Comparison of ENCODE assay signal across 14 mouse cellular contexts in genomic region chr6:71769901-71770690, GRCm38 (mm10). TPM values are rescaled to one million over a fixed set of nuclear protein-coding genes. Genes with fewer than 3 reads are reported as not detected.
A peak's percentile ranks its signal among the peaks of the same experiment; 100 is the strongest.
DNase-seq lines count a peak whose midpoint lies in the region; ATAC-seq and TF ChIP-seq lines count a peak whose summit lies in the region.
"Had no signal": no experiment of that assay in that cellular context is flagged by ENCODE, and none has a peak within 500 bp of the region (broad histone marks: within the 10 kb centered on the region; RNA-seq: fewer than 3 reads in every experiment).

No protein-coding gene starts in this region.

- intact Hi-C loops in gastrocnemius, adult 2 months (cut with DNase I), result loop anchor here (2.0 kb wide), 1 partner anchor 137 kb away; the partner anchor contains the start of gene Kdm3a

- H3K4me3 ChIP-seq in gastrocnemius, adult 2 months, result no peak overlapping the region
- H3K4me3 ChIP-seq in midbrain, embryonic 14.5 days (replicated peaks; ENCODE audit: low read depth, low read length), result no peak overlapping the region
- H3K4me3 ChIP-seq in midbrain, embryonic 13.5 days (replicated peaks), result no peak overlapping the region
- H3K4me3 ChIP-seq: embryonic facial prominence, embryonic 13.5 days; limb, embryonic 15.5 days had no signal

- no peak overlapping the region for H3K9ac ChIP-seq in midbrain, embryonic 14.5 days (replicated peaks; ENCODE audit: low read length)
- no peak overlapping the region for H3K9ac ChIP-seq in midbrain, embryonic 13.5 days (replicated peaks)
- H3K9ac ChIP-seq: embryonic facial prominence, embryonic 13.5 days; limb, embryonic 15.5 days had no signal

- TF ChIP-seq CTCF in gastrocnemius, adult 2 months (IDR thresholded peaks at IDR 0.05), result peak; percentile 32; the same call in 1 of the 2 replicates

- no peaks in the 10 kb centered on the region for H3K27me3 ChIP-seq in midbrain, embryonic 14.5 days (ENCODE audit: control insufficient read depth, insufficient read depth, low read length)
- no peaks in the 10 kb centered on the region for H3K27me3 ChIP-seq in midbrain, embryonic 13.5 days
- H3K27me3 ChIP-seq: embryonic facial prominence, embryonic 13.5 days; limb, embryonic 15.5 days had no signal

- no peak overlapping the region for H3K27ac ChIP-seq in gastrocnemius, adult 2 months
- H3K27ac ChIP-seq in midbrain, embryonic 14.5 days (replicated peaks; ENCODE audit: low read depth, low read length), result no peak overlapping the region
- H3K27ac ChIP-seq in midbrain, embryonic 13.5 days, result no peak overlapping the region
- H3K27ac ChIP-seq: embryonic facial prominence, embryonic 13.5 days; limb, embryonic 15.5 days had no signal

- peaks cover 39% of the 10 kb centered on the region for H3K36me3 ChIP-seq in midbrain, embryonic 14.5 days (ENCODE audit: control insufficient read depth, insufficient read depth, low read length)
- H3K36me3 ChIP-seq in midbrain, embryonic 13.5 days, result peaks cover 37% of the 10 kb centered on the region
- H3K36me3 ChIP-seq: embryonic facial prominence, embryonic 13.5 days; limb, embryonic 15.5 days had no signal

- no peaks in the 10 kb centered on the region for H3K9me3 ChIP-seq in midbrain, embryonic 14.5 days (ENCODE audit: control insufficient read depth, low read length)
- no peaks in the 10 kb centered on the region for H3K9me3 ChIP-seq in midbrain, embryonic 13.5 days
- H3K9me3 ChIP-seq: limb, embryonic 15.5 days had no signal

- H3K4me1 ChIP-seq in midbrain, embryonic 14.5 days (ENCODE audit: control insufficient read depth, insufficient read depth, low read length), result no peaks in the 10 kb centered on the region
- H3K4me1 ChIP-seq in midbrain, embryonic 13.5 days (replicated peaks), result no peaks in the 10 kb centered on the region
- H3K4me1 ChIP-seq: embryonic facial prominence, embryonic 13.5 days had no signal

- WGBS in midbrain, embryonic 14.5 days, result 78% methylated on average over 12 of the region's 12 CpGs
- 80% methylated on average over 12 of the region's 12 CpGs for whole genome bisulfite sequencing in midbrain, embryonic 13.5 days

- no peak overlapping the region for H3K4me2 ChIP-seq in midbrain, embryonic 14.5 days (ENCODE audit: low read length)
- no peak overlapping the region for H3K4me2 ChIP-seq in midbrain, embryonic 13.5 days (replicated peaks)
- H3K4me2 ChIP-seq: embryonic facial prominence, embryonic 13.5 days; limb, embryonic 15.5 days had no signal

- no peak for ATAC-seq in midbrain, embryonic 14.5 days (ENCODE audit: low FRiP score, low TSS enrichment)
- no peak for ATAC-seq in midbrain, embryonic 13.5 days
- ATAC-seq in megakaryocyte, adult 5-6 weeks (ENCODE audit: poor library complexity, severe bottlenecking), result no peak
- ATAC-seq: forebrain, embryonic 16.5 days; inflammation-experienced regulatory T-cells, adult 6 months had no signal

- DNase-seq in gastrocnemius, adult 2 months, result no peak
- DNase-seq in gastrocnemius, postnatal 25 days, result no peak
- peak; percentile 25 for DNase-seq in midbrain, embryonic 14.5 days
- DNase-seq in brain, adult 2 months (ENCODE audit: low read depth, low spot score), result peak; percentile 43
- peak; percentile 43 for DNase-seq in thymus, postnatal 4 days
- DNase-seq: layer of hippocampus, adult 9-11 months; lung, postnatal 14 days; right cerebral cortex, adult 18-20 months had no signal

RNA-seq across cellular contexts. Expression of gene Mrpl35, which starts 56.7 kb away (rescaled TPM):
- total RNA-seq in gastrocnemius, adult 2 months (2021), result 10 to 100 TPM; 41.0 to 43.0 TPM
- total RNA-seq in gastrocnemius, postnatal 25 days (2021), result 10 to 100 TPM; 34.5 to 37.3 TPM
- polyA plus RNA-seq in midbrain, embryonic 14.5 days (2014; fragmentation: Nextera tagmentation; extraction: Ambion mirVana), result 40.4 and 41.1 TPM in 2 replicates
- 42.3 and 47.5 TPM in 2 replicates for polyA plus RNA-seq in midbrain, embryonic 13.5 days (2015; fragmentation: Nextera tagmentation; extraction: Ambion mirVana)
- 24.7 and 25.6 TPM in 2 replicates for total RNA-seq in megakaryocyte, adult 5-6 weeks (2015)
- 12.0 and 18.1 TPM in 2 replicates for total RNA-seq in megakaryocyte, adult 5-6 weeks (2017)

Comparison
In these comparisons a context has a peak if more than half of its experiments do, and no peak if none do; other contexts are left out.
1. DNase-seq: peak in midbrain, embryonic 14.5 days (single experiment), brain, adult 2 months (single experiment) and thymus, postnatal 4 days (single experiment); none in gastrocnemius, adult 2 months (single experiment) and gastrocnemius, postnatal 25 days (single experiment).